Mouse (Mus musculus): ENCODE data around the gene Cela3b. TPM values are rescaled to one million over a fixed set of nuclear protein-coding genes. Genes with fewer than 3 reads are reported as not detected.

The Cela3b gene
- not detected for total RNA-seq (2023)

GRCm38 (mm10) chr4:137430502-137430901 is at the start of gene Cela3b:
Cela3b (minus strand) TSS chr4:137430540.

DNA sequence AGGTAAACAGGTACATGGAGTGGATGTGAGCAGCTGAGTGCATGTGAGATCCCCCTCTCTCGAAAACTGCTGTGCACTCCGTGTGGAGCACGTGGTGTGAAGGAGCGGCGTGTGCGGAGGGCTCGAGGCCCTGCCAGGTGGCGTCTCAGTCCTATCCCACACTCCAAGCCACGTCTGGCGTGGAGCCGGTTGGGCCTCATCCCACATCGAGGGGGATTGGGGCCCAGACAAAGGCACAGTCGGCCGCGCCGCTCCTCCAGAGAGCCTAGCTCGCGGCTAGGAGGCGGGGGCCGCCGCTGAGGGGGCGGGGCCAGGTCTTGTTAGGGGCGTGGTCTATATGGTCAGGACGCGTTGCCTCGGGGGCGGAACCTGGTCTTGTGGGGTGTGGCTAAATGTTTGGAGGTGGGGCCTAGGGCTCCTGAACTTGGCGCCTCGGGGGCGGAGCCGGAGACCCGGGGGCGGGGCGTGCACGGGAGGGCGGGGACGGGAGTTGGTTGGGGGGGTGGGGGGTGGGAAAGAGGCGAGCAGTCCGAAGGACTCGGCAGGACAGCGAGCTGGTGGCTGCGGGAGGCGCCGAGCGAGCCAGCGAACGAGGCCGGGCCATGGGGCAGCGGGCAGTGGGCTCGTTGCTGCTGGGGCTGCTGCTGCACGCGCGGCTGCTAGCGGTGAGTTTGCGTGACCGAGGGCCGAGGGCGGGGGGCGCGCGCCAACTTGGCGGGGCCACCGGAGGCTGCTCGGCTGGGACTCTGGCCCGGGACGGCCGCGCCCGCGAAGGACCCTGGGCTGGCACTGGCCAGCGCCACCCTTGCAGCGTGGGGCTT is 38.1 kb upstream of the Cela3b start, which contains the start of gene Hspg2:
Gene Hspg2, plus strand, starts transcription at position 510 of the 821 bp plus-strand sequence.

DNA sequence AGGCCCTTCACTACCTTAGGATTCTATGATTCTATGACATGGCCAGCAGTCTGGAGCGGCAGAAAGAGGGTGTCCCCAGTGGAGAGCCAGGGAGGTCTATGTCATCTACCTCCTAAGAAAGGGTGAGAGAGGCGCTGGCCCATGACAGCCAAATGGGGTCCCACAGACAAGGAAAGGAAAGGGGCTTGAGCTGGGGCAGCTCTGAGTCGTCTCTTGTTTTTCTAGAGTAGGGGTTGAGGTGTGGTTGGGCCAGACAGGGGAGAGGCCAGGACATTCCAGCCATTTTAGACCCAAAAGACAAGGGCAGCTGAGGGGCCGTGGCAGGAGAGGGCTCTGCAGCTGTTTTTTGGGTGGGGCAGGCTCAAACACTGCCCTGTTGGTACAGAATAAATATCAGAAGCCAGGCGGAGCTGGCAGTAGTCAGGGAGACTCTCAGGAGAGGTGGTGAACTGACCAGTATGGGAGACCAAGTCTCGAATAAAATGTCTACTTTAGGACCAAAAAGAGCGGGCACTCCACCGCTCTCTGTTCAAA is 23.0 kb upstream of the Cela3b start, which contains the start of gene 1700013G24Rik:
Gene 1700013G24Rik, plus strand, starts transcription at position 51 of the 534 bp plus-strand sequence.

DNA sequence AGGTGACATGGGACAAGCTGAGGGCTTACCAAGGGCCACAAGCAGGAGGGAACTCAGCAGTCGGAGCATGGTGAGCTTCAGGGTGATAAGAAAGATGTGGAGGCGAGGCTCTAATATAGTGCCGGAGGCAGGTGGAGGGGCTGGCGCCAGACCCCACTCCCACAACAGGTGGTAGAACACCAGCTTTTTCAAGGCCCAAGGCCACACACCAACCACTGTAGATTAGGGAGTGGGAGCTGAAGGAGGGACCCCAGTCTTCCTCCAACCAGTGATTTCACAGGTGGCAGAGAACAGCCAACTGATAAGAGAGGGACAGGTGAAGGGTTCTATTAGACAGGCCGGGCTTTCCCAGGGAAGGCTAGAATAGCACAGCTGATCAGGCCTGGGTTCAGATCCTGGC is 20.6 kb downstream of the Cela3b start, which contains the start of gene Cela3a:
Gene Cela3a, minus strand, starts transcription at position 101 of the 400 bp plus-strand sequence.

Other genes with a start within 250 kb of the Cela3b start
- gene Wnt4, start 153.1 kb downstream of the Cela3b start, total RNA-seq (2023) = under 1 TPM in 1 of 2 experiments, not detected in 1; 0.12 TPM
- 100 to 1,000 TPM; 392 to 410 TPM for gene Cdc42, start 72.8 kb downstream of the Cela3b start, total RNA-seq (2023)
- not detected for gene Cela3a, start 20.7 kb downstream of the Cela3b start, total RNA-seq (2023)
- gene 1700013G24Rik, start 22.7 kb upstream of the Cela3b start, total RNA-seq (2023) = not detected
- under 1 TPM; 0.03 to 0.09 TPM for gene Hspg2, start 38.2 kb upstream of the Cela3b start, total RNA-seq (2023)
- not detected for gene Ldlrad2, start 144.0 kb upstream of the Cela3b start, total RNA-seq (2023)
- 100 to 1,000 TPM; 249 to 266 TPM for gene Usp48, start 163.2 kb upstream of the Cela3b start, total RNA-seq (2023)
- gene Rap1gap, start 234.2 kb upstream of the Cela3b start, total RNA-seq (2023) = 1 to 10 TPM in 1 of 2 experiments, under 1 TPM in 1; 0.82 to 1.3 TPM

Measured in T-cell, adult 66 days (primary cell).